Mouse (Mus musculus) brain, embryonic 14.5 days (tissue): Measurements from ENCODE around the gene Upp2.

Experiments
- CTCF ChIP-seq: fragments of 200-500 bp; IDR thresholded peaks from 2 replicates; pipeline ENCODE4 v1.5.1; 2012; ENCODE audit warnings: inconsistent platforms, mild to moderate bottlenecking, moderate library complexity, borderline replicate concordance; ENCODE audit not compliant: insufficient read depth, insufficient read length; ENCODE audit errors: extremely low read depth
- POLR2A ChIP-seq: fragments of 200-500 bp; IDR thresholded peaks from 2 replicates; pipeline ENCODE4 v1.6.1; 2012; ENCODE audit warnings: mild to moderate bottlenecking, inconsistent platforms, borderline replicate concordance; ENCODE audit not compliant: poor library complexity, insufficient read depth, insufficient read length, severe bottlenecking; ENCODE audit errors: extremely low read depth

GRCm38 (mm10) chr2:58799623-58800022, 232.5 kb downstream of the Upp2 start:
- TF ChIP-seq CTCF (no peak), POLR2A (no peak)
